Mouse (Mus musculus) heart, postnatal 0 days (tissue): ENCODE data around the gene Kcna7. TPM values are rescaled to one million over a fixed set of nuclear protein-coding genes. Genes with fewer than 3 reads are reported as not detected.

Experiments
- ATAC-seq: fragments of 200-750 bp; cut with Nextera tagmentation; 2 replicates; pipeline ENCODE4 v1.8.0; 2017; ENCODE audit warnings: low read depth, moderate number of reproducible peaks, moderate library complexity; ENCODE audit not compliant: insufficient read depth
- DNase-seq: peaks from one replicate; pipeline ENCODE4 v3.0.0-alpha.2; 2016; ENCODE audit warnings: low spot score
- H3K27ac ChIP-seq: fragments of 300-500 bp; sonication (generic); 2 replicates; pipeline ENCODE4 v1.5.1; 2014; ENCODE audit warnings: low read depth, mild to moderate bottlenecking
- H3K27me3 ChIP-seq: fragments of 300-500 bp; sonication (generic); 2 replicates; pipeline ENCODE4 v1.6.1; 2014; ENCODE audit warnings: low read length, mixed read lengths; ENCODE audit not compliant: control insufficient read depth, insufficient read depth
- H3K36me3 ChIP-seq: fragments of 300-500 bp; sonication (generic); replicated peaks from 2 replicates; pipeline ENCODE4 v1.6.1; 2014; ENCODE audit warnings: low read length, mixed read lengths; ENCODE audit not compliant: control insufficient read depth, insufficient read depth
- H3K4me1 ChIP-seq: fragments of 300-500 bp; sonication (generic); 2 replicates; pipeline ENCODE4 v1.6.1; 2014; ENCODE audit warnings: antibody characterized with exemption; ENCODE audit not compliant: control insufficient read depth, insufficient read depth
- H3K4me2 ChIP-seq: fragments of 300-500 bp; sonication (generic); 2 replicates; pipeline ENCODE4 v1.6.1; 2014; ENCODE audit warnings: low read depth, mild to moderate bottlenecking, low read length, moderate library complexity
- H3K4me3 ChIP-seq: fragments of 300-500 bp; sonication (generic); 2 replicates; pipeline ENCODE4 v1.5.1; 2014; ENCODE audit warnings: low read depth, low read length
- H3K9ac ChIP-seq: fragments of 300-500 bp; sonication (generic); replicated peaks from 2 replicates; pipeline ENCODE4 v1.6.1; 2014; ENCODE audit warnings: low read depth, low read length, mixed read lengths
- H3K9me3 ChIP-seq: fragments of 300-500 bp; sonication (generic); replicated peaks from 2 replicates; pipeline ENCODE4 v1.6.1; 2016; ENCODE audit warnings: low read length; ENCODE audit not compliant: control insufficient read depth
- CTCF ChIP-seq: IDR thresholded peaks from 2 replicates; pipeline ENCODE4 v1.5.1; 2016; ENCODE audit warnings: antibody characterized with exemption, control low read depth, low read depth
- EP300 ChIP-seq: IDR thresholded peaks from 2 replicates; pipeline ENCODE4 v1.6.1; 2016; ENCODE audit warnings: antibody characterized with exemption, low read depth
- WGBS: fragments of 180-500 bp; shearing (Covaris S2); extraction: QIAGEN DNeasy Blood & Tissue Kit; methylation state at CpG from one replicate; pipeline ENCODE4 v1.1.7; 2014; 5-methylcytosine and 5-hydroxymethylcytosine counted together
- polyA plus RNA-seq: library from polyadenylated mRNA; unstranded; fragments of >200 nt; fragmentation: Nextera tagmentation; extraction: Ambion mirVana; gene quantifications from 2 replicates; pipeline ENCODE4 v1.2.1, GENCODE M21; 2015
- total RNA-seq: library from RNA; depleted of rRNA; stranded (reverse); fragments of >200 nt; gene quantifications from 2 replicates; pipeline ENCODE4 v1.2.3, GENCODE M21; 2014; ENCODE audit warnings: low replicate concordance

The Kcna7 gene
- total and polyA plus RNA-seq, 2 experiments from 2014 or later: 0.42 to 1.4 TPM

- H3K27ac ChIP-seq: no peak overlapping the region
- H3K36me3 ChIP-seq: no peaks in the 10 kb centered on the region
- peaks cover 68% of the 10 kb centered on the region for H3K27me3 ChIP-seq
- no peak overlapping the region for H3K4me3 ChIP-seq
- WGBS: 77% methylated on average over 10 of the region's 10 CpGs
- H3K4me2 ChIP-seq: no peak overlapping the region
- H3K9ac ChIP-seq: no peak overlapping the region
- no peaks in the 10 kb centered on the region for H3K9me3 ChIP-seq
- peaks cover 10% of the 10 kb centered on the region; the same call in 1 of the 2 replicates for H3K4me1 ChIP-seq
- TF ChIP-seq EP300 (no peak), CTCF (no peak)
- ATAC-seq (no peak), DNase-seq (no peak)
Measured at GRCm38 (mm10) chr7:45407836-45408235, 2.4 kb downstream of the Kcna7 start.

- DNase-seq (no peak), ATAC-seq (no peak)
- Histone ChIP-seq H3K27ac (no peak overlapping the region), H3K4me2 (no peak overlapping the region), H3K9me3 (no peaks in the 10 kb centered on the region), H3K4me1 (peaks cover 12% of the 10 kb centered on the region; the same call in 1 of the 2 replicates), H3K27me3 (peaks cover 73% of the 10 kb centered on the region), H3K4me3 (no peak overlapping the region), H3K36me3 (no peaks in the 10 kb centered on the region), H3K9ac (no peak overlapping the region)
- WGBS: 69% methylated on average over 7 of the region's 7 CpGs
- TF ChIP-seq EP300: no peak
- TF ChIP-seq CTCF: no peak
Measured at GRCm38 (mm10) chr7:45408351-45408750, 2.9 kb downstream of the Kcna7 start.

GRCm38 (mm10) chr7:45408949-45409348 lies 3.5 kb downstream of the Kcna7 start:
- no peak overlapping the region for H3K4me3 ChIP-seq
- H3K27me3 ChIP-seq: peaks cover 79% of the 10 kb centered on the region
- no peak overlapping the region for H3K27ac ChIP-seq
- H3K9ac ChIP-seq: no peak overlapping the region
- H3K9me3 ChIP-seq: no peaks in the 10 kb centered on the region
- no peak overlapping the region for H3K4me2 ChIP-seq
- DNase-seq: no peak
- no peak for ATAC-seq
- no peak for TF ChIP-seq CTCF
- no peak for TF ChIP-seq EP300
- H3K4me1 ChIP-seq: peaks cover 18% of the 10 kb centered on the region; the same call in 1 of the 2 replicates
- H3K36me3 ChIP-seq: no peaks in the 10 kb centered on the region
- WGBS: 84% methylated on average over 17 of the region's 17 CpGs

GRCm38 (mm10) chr7:45409497-45410163 lies 4.2 kb downstream of the Kcna7 start:
- Histone ChIP-seq H3K27me3 (peaks cover 86% of the 10 kb centered on the region), H3K4me1 (peaks cover 19% of the 10 kb centered on the region; the same call in 1 of the 2 replicates), H3K9ac (no peak overlapping the region), H3K27ac (no peak overlapping the region), H3K36me3 (no peaks in the 10 kb centered on the region), H3K4me2 (no peak overlapping the region), H3K9me3 (no peaks in the 10 kb centered on the region), H3K4me3 (no peak overlapping the region)
- WGBS: 77% methylated on average over 8 of the region's 8 CpGs
- DNase-seq (no peak), ATAC-seq (no peak)
- TF ChIP-seq CTCF: no peak

GRCm38 (mm10) chr7:45412421-45412820 lies 7.0 kb downstream of the Kcna7 start:
- Histone ChIP-seq H3K4me2 (no peak overlapping the region), H3K36me3 (no peaks in the 10 kb centered on the region), H3K27ac (no peak overlapping the region), H3K27me3 (peaks cover 91% of the 10 kb centered on the region), H3K4me3 (no peak overlapping the region), H3K4me1 (peaks cover 12% of the 10 kb centered on the region; the same call in 1 of the 2 replicates), H3K9me3 (no peaks in the 10 kb centered on the region), H3K9ac (no peak overlapping the region)
- TF ChIP-seq CTCF: no peak
- no peak for TF ChIP-seq EP300
- 45% methylated on average over 2 of the region's 2 CpGs for WGBS
- ATAC-seq: no peak
- DNase-seq: no peak
